Mouse (Mus musculus) embryonic facial prominence, embryonic 10.5 days (tissue): ENCODE measurements around the gene Slc41a3. TPM values are rescaled to one million over a fixed set of nuclear protein-coding genes. Genes with fewer than 3 reads are reported as not detected.

ENCODE experiments used
- DNase-seq: peaks from one replicate; pipeline ENCODE4 v3.0.0-alpha.2; 2017; ENCODE audit warnings: low spot score
- H3K27ac ChIP-seq: fragments of 300-500 bp; sonication (generic); replicated peaks from 2 replicates; pipeline ENCODE4 v1.5.1; 2016; ENCODE audit warnings: mild to moderate bottlenecking
- H3K27me3 ChIP-seq: fragments of 300-500 bp; sonication (generic); replicated peaks from 2 replicates; pipeline ENCODE4 v1.6.1; 2016; ENCODE audit warnings: low read depth, mild to moderate bottlenecking; ENCODE audit not compliant: poor library complexity, severe bottlenecking
- H3K36me3 ChIP-seq: fragments of 300-500 bp; sonication (generic); replicated peaks from 2 replicates; pipeline ENCODE4 v1.6.1; 2016; ENCODE audit warnings: mild to moderate bottlenecking, moderate library complexity
- H3K4me1 ChIP-seq: fragments of 300-500 bp; sonication (generic); 2 replicates; pipeline ENCODE4 v1.6.1; 2016
- H3K4me3 ChIP-seq: fragments of 300-500 bp; sonication (generic); 2 replicates; pipeline ENCODE4 v1.5.1; 2016; ENCODE audit warnings: mild to moderate bottlenecking, moderate library complexity
- H3K9me3 ChIP-seq: fragments of 300-500 bp; sonication (generic); 2 replicates; pipeline ENCODE4 v1.6.1; 2016; ENCODE audit warnings: mild to moderate bottlenecking
- WGBS: fragments of 180-500 bp; shearing (Covaris S2); methylation state at CpG from one replicate; pipeline ENCODE4 v1.1.7; 2016; 5-methylcytosine and 5-hydroxymethylcytosine counted together
- polyA plus RNA-seq: library from polyadenylated mRNA; unstranded; fragments of >200 nt; fragmentation: Nextera tagmentation; extraction: Ambion mirVana; gene quantifications from 2 replicates; pipeline ENCODE4 v1.2.1, GENCODE M21; 2016

Slc41a3 gene
- polyA plus RNA-seq, 1 experiment from 2014 or later, result 2.2 TPM

DNA sequence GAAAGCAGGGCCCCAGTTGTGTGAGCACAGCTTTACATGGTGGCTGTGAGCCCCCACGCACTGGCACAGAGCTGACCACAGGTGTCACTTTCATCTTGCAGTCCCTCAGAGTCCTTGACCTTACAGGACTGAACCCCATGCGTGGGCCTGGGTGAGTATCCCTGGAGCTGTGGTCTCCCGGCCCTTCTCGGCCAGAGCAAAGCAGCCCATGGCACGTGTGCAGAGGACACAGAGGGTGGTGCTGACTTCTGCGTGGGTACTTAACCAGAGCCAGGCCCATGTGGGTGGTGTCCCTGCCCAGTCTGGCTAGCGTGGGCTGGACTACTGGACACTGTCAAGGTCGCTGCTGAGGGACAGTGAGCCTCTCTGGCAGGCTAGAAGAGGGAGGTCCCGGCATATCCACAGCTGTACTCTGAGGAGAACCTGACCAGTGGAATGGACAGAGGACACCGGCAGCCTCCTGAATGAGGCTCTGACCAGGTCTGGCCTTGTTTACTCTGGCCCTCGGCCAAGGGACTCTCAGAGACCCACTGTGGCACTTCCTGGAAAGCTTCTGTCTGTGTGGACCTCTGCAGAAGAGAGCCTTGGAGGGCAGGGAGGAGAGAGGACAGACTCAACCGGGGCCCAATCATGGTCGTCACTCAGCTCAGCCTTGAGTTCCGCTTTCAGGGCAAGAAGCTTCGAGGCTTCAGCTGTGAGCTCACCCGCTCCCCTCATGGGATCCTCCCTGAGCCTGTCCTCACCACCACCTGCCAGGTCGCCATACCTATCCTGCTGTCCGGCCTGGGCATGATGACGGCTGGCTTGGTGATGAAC is 14.5 kb downstream of the Slc41a3 start:
- H3K9me3 ChIP-seq, result no peaks in the 10 kb centered on the region
- no peaks in the 10 kb centered on the region for H3K36me3 ChIP-seq
- 83% methylated on average over 19 of the region's 19 CpGs for WGBS
- peak overlapping the region; percentile 57 for H3K27ac ChIP-seq
- H3K4me3 ChIP-seq, result no peak overlapping the region
- no peak for DNase-seq
- H3K4me1 ChIP-seq, result peaks cover 20% of the 10 kb centered on the region
- no peaks in the 10 kb centered on the region for H3K27me3 ChIP-seq

DNA sequence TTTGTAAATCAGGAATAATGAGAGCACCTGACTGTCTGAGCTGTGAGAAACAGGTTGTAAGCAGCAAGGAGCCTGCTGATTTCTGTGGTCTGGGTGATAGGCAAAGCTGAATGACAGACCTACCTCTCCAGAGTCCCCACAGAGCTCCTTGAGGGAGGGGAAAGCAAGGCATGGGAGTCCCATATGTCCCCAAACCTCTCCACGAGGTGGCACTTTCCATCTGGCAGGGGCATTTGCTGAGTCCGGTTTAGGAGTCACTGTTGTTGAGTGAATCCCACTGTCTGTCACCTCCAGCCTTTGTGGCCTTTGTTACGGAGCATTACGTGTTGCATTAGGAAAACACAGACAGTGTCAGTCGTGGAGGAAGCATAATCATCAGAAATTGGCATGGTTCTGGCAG is 15.4 kb downstream of the Slc41a3 start:
- no peaks in the 10 kb centered on the region for H3K27me3 ChIP-seq
- no peak overlapping the region; the same call in 1 of the 2 replicates for H3K27ac ChIP-seq
- H3K36me3 ChIP-seq, result no peaks in the 10 kb centered on the region
- peaks cover 20% of the 10 kb centered on the region for H3K4me1 ChIP-seq
- 79% methylated on average over 5 of the region's 5 CpGs for WGBS
- H3K4me3 ChIP-seq, result no peak overlapping the region
- no peak for DNase-seq
- no peaks in the 10 kb centered on the region for H3K9me3 ChIP-seq

DNA sequence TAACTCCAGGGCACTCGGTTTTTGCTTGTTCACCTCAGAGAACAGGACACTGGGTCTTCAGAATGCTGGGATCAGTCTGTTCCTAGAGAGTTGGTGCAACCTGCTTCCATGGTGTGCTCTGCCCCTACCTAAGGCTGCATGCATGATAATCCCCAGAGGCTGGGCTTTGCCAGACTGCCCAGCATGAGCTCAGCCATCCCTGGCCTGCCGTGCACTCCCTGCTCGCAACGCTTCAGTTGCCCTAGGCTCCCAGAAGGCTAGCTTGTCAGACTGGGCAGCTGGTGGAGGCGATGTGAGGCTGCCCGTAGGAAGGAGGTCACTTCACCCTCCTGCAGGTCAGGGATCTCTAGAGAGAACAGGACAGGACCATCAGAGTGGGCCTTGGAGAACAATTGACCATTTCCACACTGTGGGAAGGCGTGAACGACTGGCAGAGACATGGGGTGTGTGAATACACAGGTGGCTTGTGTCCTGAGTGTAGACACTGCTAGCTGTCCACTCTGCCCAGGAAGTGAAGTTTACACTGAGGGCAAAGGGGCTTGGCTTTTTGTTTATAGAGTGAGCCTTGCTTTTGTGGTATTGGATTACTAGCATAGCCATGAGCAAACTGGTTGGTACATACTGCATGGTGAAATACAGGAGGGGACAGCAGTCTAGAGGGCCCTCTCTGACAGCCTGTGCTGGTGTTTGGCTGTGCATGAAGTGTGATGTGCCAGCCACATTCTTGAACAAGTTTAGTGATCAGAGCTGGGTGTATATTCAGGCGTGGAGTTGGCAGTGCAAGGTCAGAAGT is 16.5 kb downstream of the Slc41a3 start:
- WGBS, result 39% methylated on average over 9 of the region's 9 CpGs

DNA sequence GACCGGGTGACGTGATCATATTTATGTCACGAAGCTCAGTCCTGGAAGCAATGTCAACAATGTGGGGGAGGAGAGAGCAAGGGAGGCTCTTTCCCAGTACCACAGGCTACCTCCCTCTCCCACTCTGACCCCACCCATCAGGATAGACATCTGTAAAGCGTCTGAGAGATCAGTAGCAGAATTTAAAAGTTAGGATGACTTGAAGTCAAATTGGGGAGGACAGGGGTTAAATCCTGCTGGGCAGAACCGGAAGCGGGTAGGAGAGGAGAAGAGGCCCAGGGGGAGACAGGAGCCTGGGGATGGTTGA is 17.0 kb downstream of the Slc41a3 start:
- no peak for DNase-seq
- no peaks in the 10 kb centered on the region for H3K9me3 ChIP-seq
- WGBS, result 66% methylated on average over 6 of the region's 6 CpGs
- no peaks in the 10 kb centered on the region for H3K36me3 ChIP-seq
- H3K27me3 ChIP-seq, result no peaks in the 10 kb centered on the region
- peaks cover 20% of the 10 kb centered on the region for H3K4me1 ChIP-seq
- H3K4me3 ChIP-seq, result no peak overlapping the region
- H3K27ac ChIP-seq, result peak overlapping the region; percentile 63; the same call in 1 of the 2 replicates

More for the DNA sequence above, 16.5 kb downstream of the Slc41a3 start:
- Histone ChIP-seq H3K27me3 (no peaks in the 10 kb centered on the region), H3K27ac (peak overlapping the region; percentile 63), H3K4me1 (peaks cover 20% of the 10 kb centered on the region), H3K9me3 (no peaks in the 10 kb centered on the region), H3K4me3 (no peak overlapping the region), H3K36me3 (no peaks in the 10 kb centered on the region)
- DNase-seq, result no peak

DNA sequence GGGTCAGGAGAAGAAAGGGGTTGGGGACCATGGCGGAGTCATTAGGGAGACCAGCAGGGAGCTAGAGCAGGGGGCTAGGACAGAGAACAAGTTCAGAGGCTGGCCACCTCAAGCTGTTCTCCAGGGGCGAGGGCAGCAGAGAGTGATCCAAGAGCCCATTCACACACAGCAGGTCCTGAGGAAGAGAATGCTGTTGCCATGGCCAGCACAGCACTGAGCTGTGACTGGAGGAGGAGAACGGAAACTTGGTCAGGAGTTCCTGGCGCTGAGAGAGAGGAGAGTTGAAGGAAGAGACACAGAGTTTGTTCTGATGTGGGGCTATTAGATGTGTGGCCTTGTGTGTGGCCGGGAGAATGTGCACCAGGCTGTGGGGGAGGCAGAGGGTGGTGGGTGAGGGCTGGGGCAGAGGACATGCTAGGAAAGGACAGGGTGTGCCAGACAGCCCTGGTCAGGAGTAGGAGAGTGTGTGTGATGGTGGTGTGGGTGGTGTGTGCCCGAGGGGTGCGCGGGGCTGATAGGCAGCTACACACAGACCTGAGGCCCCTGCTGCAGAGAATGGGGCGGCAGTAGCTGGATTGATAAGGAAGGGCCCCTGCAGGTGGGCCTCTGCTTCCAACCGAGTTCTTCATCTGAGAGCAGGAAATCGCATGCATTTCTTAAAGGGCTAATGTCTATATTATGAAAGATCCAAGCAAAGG is 18.4 kb downstream of the Slc41a3 start:
- H3K36me3 ChIP-seq, result no peaks in the 10 kb centered on the region
- WGBS, result 53% methylated on average over 11 of the region's 11 CpGs
- no peaks in the 10 kb centered on the region for H3K9me3 ChIP-seq
- H3K4me1 ChIP-seq, result peaks cover 20% of the 10 kb centered on the region
- no peak overlapping the region for H3K4me3 ChIP-seq
- peak overlapping the region; percentile 35 for H3K27ac ChIP-seq
- DNase-seq, result no peak
- no peaks in the 10 kb centered on the region for H3K27me3 ChIP-seq

GRCm38 (mm10) chr6:90623456-90623836 is 18.9 kb downstream of the Slc41a3 start:
- H3K4me3 ChIP-seq, result no peak overlapping the region
- WGBS, result 88% methylated on average over 5 of the region's 5 CpGs
- no peaks in the 10 kb centered on the region for H3K9me3 ChIP-seq
- no peak overlapping the region for H3K27ac ChIP-seq
- no peaks in the 10 kb centered on the region for H3K27me3 ChIP-seq
- DNase-seq, result no peak
- no peaks in the 10 kb centered on the region for H3K36me3 ChIP-seq
- H3K4me1 ChIP-seq, result peaks cover 20% of the 10 kb centered on the region

DNA sequence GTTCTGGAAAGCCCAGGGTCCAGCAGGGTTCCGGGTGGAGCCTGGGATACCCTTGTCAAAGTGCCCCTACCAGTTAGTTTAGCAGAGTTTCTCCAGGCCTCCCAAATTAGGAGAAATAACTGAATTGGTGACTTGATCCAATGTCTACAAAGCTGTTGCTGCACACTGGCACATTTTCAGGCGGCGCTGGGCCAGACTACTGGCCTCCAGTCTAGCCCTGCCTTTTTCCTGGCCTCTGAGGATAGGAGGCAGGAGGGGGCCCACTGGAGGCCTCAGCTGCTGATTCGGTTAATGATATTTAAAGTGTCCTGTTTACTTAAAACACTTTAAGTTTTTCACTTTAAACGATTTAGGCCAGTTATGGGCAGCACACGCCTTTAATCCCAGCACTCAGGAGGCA is 19.7 kb downstream of the Slc41a3 start:
- Histone ChIP-seq H3K9me3 (no peaks in the 10 kb centered on the region), H3K36me3 (no peaks in the 10 kb centered on the region), H3K27me3 (no peaks in the 10 kb centered on the region), H3K27ac (no peak overlapping the region), H3K4me3 (no peak overlapping the region), H3K4me1 (peaks cover 20% of the 10 kb centered on the region)
- no peak for DNase-seq
- 87% methylated on average over 6 of the region's 6 CpGs for WGBS

DNA sequence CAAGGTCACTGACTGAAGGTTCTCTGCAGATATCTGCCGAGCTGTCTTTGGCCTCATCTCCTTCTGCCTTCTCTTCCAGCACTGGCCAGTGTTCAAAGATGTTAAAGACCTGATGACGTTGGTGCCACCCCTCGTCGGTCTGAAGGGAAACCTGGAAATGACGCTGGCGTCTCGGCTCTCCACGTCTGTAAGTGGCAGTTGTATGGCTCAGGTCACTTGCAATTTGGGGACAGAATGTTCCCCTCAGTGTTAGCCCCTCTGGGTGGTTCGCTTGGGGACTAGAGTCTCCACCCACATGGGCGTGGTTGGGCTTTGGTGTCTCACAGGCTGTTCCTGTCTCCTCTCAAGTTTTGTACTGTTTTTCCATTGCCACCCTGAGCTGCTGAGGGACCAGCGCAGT is 20.2 kb downstream of the Slc41a3 start:
- Histone ChIP-seq H3K9me3 (no peaks in the 10 kb centered on the region), H3K27ac (peak overlapping the region; percentile 14; the same call in 1 of the 2 replicates), H3K27me3 (no peaks in the 10 kb centered on the region), H3K36me3 (no peaks in the 10 kb centered on the region), H3K4me1 (peaks cover 20% of the 10 kb centered on the region), H3K4me3 (no peak overlapping the region)
- DNase-seq, result no peak
- 73% methylated on average over 11 of the region's 11 CpGs for WGBS

DNA sequence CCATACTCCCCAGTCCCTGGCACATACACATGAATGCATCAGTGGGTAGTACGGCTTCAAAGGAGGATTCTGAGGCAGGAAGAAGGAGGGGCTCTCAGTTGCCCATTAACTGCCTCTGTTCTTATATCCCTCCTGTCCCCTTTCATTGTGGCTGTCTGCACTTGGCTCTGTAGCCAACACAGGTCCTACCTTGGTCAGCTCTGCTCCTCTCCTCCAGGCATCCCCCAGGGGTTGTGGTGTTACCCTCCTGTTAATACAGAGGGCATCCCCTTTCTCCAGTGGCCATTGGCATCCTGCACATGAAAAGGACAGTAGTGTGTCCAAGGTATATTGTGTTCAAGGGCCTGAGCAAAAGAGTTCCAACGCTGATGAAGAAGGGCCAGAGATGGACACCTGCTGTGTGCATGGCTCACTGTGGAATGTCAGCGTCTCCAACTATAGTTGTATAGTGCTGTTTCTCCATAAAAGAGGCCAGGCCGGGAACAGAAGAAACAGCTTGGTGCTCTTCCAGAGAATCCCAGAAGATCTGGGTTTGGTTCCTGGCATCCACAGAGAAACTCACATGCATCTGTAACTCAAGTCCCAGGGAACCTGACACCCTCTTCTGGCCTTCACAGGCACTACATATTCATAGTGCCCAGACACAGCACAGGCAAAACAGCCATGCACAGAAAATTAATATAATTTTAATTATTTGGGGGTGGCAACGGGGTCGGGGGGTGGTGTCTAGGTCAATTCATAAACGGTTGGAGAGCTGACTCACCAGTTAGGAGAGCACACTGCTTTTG is 20.9 kb downstream of the Slc41a3 start:
- Histone ChIP-seq H3K36me3 (no peaks in the 10 kb centered on the region), H3K9me3 (no peaks in the 10 kb centered on the region), H3K27me3 (no peaks in the 10 kb centered on the region), H3K27ac (peak overlapping the region; percentile 14; the same call in 1 of the 2 replicates), H3K4me3 (no peak overlapping the region), H3K4me1 (peaks cover 18% of the 10 kb centered on the region)
- WGBS, result 83% methylated on average over 7 of the region's 7 CpGs
- no peak for DNase-seq

GRCm38 (mm10) chr6:90627556-90627955 is 23.0 kb downstream of the Slc41a3 start:
- Histone ChIP-seq H3K27me3 (no peaks in the 10 kb centered on the region), H3K36me3 (no peaks in the 10 kb centered on the region), H3K9me3 (no peaks in the 10 kb centered on the region), H3K4me3 (no peak overlapping the region), H3K4me1 (no peaks in the 10 kb centered on the region; the same call in 1 of the 2 replicates), H3K27ac (no peak overlapping the region)
- WGBS, result 78% methylated on average over 4 of the region's 4 CpGs
- DNase-seq, result no peak

GRCm38 (mm10) chr6:90629506-90629905 is 25.0 kb downstream of the Slc41a3 start:
- Histone ChIP-seq H3K27me3 (no peaks in the 10 kb centered on the region), H3K27ac (no peak overlapping the region), H3K4me1 (peaks cover under 1% of the 10 kb centered on the region), H3K9me3 (no peaks in the 10 kb centered on the region), H3K36me3 (no peaks in the 10 kb centered on the region), H3K4me3 (no peak overlapping the region)
- DNase-seq, result no peak
- WGBS, result 85% methylated on average over 6 of the region's 6 CpGs

- H3K4me3 ChIP-seq, result no peak overlapping the region
- H3K27ac ChIP-seq, result no peak overlapping the region
- H3K36me3 ChIP-seq, result no peaks in the 10 kb centered on the region
These were observed 25.9 kb downstream of the Slc41a3 start for GRCm38 (mm10) chr6:90630427-90630826.

More at GRCm38 (mm10) chr6:90630427-90630826, 25.9 kb downstream of the Slc41a3 start:
- DNase-seq, result no peak
- Histone ChIP-seq H3K9me3 (no peaks in the 10 kb centered on the region), H3K27me3 (no peaks in the 10 kb centered on the region), H3K4me1 (peaks cover 10% of the 10 kb centered on the region)
- 90% methylated on average over 7 of the region's 7 CpGs for WGBS
